ENCODE assay signal across 25 mouse cellular contexts in genomic region chr17:36170287-36170814, GRCm38 (mm10). TPM values are rescaled to one million over a fixed set of nuclear protein-coding genes. Genes with fewer than 3 reads are reported as not detected.
"Had no signal": no experiment of that assay in that cellular context is flagged by ENCODE, and none has a peak within 500 bp of the region (broad histone marks: within the 10 kb centered on the region; RNA-seq: fewer than 3 reads in every experiment).

No protein-coding gene starts in this region.

- H3K27ac ChIP-seq: intestine, embryonic 15.5 days; limb, embryonic 13.5 days; liver, embryonic 12.5 days; liver, embryonic 15.5 days; macrophage; midbrain, embryonic 13.5 days had no signal

- H3K4me2 ChIP-seq: intestine, embryonic 15.5 days; limb, embryonic 13.5 days; liver, embryonic 12.5 days; liver, embryonic 15.5 days; midbrain, embryonic 13.5 days had no signal

- H3K4me1 ChIP-seq: midbrain, embryonic 13.5 days had no signal

- H3K9ac ChIP-seq: intestine, embryonic 15.5 days; limb, embryonic 13.5 days; liver, embryonic 12.5 days; liver, embryonic 15.5 days; midbrain, embryonic 13.5 days had no signal

- H3K9me3 ChIP-seq: intestine, embryonic 15.5 days; limb, embryonic 13.5 days; liver, embryonic 12.5 days; liver, embryonic 15.5 days had no signal

- ATAC-seq: intestine, embryonic 15.5 days; liver, embryonic 12.5 days; midbrain, embryonic 13.5 days; midbrain, embryonic 16.5 days had no signal

- H3K4me3 ChIP-seq: intestine, embryonic 15.5 days; limb, embryonic 13.5 days; liver, embryonic 12.5 days; liver, embryonic 15.5 days; midbrain, embryonic 13.5 days had no signal

- H3K36me3 ChIP-seq: intestine, embryonic 15.5 days; limb, embryonic 13.5 days; liver, embryonic 12.5 days; liver, embryonic 15.5 days; midbrain, embryonic 13.5 days had no signal

- DNase-seq: kidney, adult 11 months; kidney, adult 9 months; kidney, postnatal 14 days; kidney, postnatal 4 days; left cerebral cortex, postnatal 4 days; liver; lung, postnatal 14 days had no signal

RNA-seq across cellular contexts. Expression of gene Gm8909, which starts 2.0 kb away (rescaled TPM):
- total RNA-seq: layer of hippocampus, adult 18-20 months; layer of hippocampus, postnatal 14 days; left cerebral cortex, adult 8-10 months; left cerebral cortex, postnatal 14 days; left cerebral cortex, postnatal 4 days; megakaryocyte, adult 5-6 weeks had no signal
- polyA plus RNA-seq: limb, embryonic 13.5 days; liver, embryonic 12.5 days; liver, embryonic 15.5 days; macrophage; midbrain, embryonic 13.5 days; midbrain, embryonic 16.5 days; neural tube, embryonic 11.5 days; neural tube, embryonic 14.5 days had no signal

RNA-seq across cellular contexts. Expression of gene H2-T3, which starts 19.7 kb away (rescaled TPM):
- total RNA-seq: layer of hippocampus, adult 18-20 months; layer of hippocampus, postnatal 14 days; left cerebral cortex, adult 8-10 months; left cerebral cortex, postnatal 14 days; left cerebral cortex, postnatal 4 days; megakaryocyte, adult 5-6 weeks had no signal
- polyA plus RNA-seq: kidney, embryonic 16.5 days; limb, embryonic 13.5 days; liver, embryonic 12.5 days; liver, embryonic 15.5 days; macrophage; midbrain, embryonic 13.5 days; midbrain, embryonic 16.5 days; neural tube, embryonic 11.5 days; neural tube, embryonic 14.5 days; spleen, adult 2 months; testis, adult 2 months had no signal

RNA-seq across cellular contexts. Expression of gene Gm7030, which starts 41.1 kb away (rescaled TPM):
- total RNA-seq: layer of hippocampus, adult 18-20 months; layer of hippocampus, postnatal 14 days; left cerebral cortex, postnatal 14 days; left cerebral cortex, postnatal 4 days; megakaryocyte, adult 5-6 weeks had no signal
- polyA plus RNA-seq: kidney, embryonic 16.5 days; limb, embryonic 13.5 days; liver, embryonic 12.5 days; liver, embryonic 15.5 days; macrophage; midbrain, embryonic 13.5 days; midbrain, embryonic 16.5 days; neural tube, embryonic 11.5 days; neural tube, embryonic 14.5 days; spleen, adult 2 months; testis, adult 2 months had no signal

RNA-seq across cellular contexts. Expression of gene Gm19684, which starts 48.9 kb away (rescaled TPM):
- total RNA-seq: layer of hippocampus, adult 18-20 months; layer of hippocampus, postnatal 14 days; left cerebral cortex, postnatal 14 days; left cerebral cortex, postnatal 4 days had no signal
- polyA plus RNA-seq: kidney, embryonic 16.5 days; limb, embryonic 13.5 days; liver, embryonic 12.5 days; liver, embryonic 15.5 days; midbrain, embryonic 13.5 days; midbrain, embryonic 16.5 days; neural tube, embryonic 11.5 days; neural tube, embryonic 14.5 days; stomach, embryonic 16.5 days; testis, adult 2 months had no signal
